In the genomic region with DNA sequence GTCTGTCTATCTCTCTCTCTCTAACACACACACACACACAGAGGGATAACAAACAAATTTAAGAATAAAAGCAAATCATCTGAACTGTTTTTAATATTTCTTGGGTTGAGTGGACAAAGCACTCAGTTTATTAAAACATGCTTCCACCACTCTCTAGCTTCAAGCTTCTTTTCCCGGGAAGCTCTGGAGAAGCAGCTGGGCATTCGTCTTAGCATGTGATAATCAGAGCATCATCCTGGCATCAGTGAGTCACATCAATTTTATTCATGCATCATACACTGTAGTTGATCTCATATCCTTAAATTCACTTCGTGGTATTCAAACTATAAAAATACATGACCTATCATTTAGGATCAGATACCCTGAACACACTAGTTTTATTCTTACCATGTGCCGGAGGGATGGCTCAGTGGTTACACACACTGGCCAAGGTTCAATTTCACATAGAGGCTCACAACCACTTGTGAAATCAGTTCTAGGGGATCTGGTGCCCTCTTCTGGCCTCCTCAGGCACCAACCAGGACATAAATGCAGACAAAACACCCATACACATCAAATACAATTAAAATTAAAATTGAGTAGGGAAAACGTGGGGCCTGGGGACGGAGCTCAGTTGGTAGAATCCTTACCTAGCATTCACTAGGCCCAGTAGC, we compare ENCODE assay signal across 8 mouse cellular contexts.
DNase-seq lines count a peak whose midpoint lies in the region; ATAC-seq and TF ChIP-seq lines count a peak whose summit lies in the region.

No protein-coding gene starts in this region.

- H3K9me3 ChIP-seq in hindbrain, embryonic 11.5 days (ENCODE audit: control insufficient read depth, low read length): no peaks in the 10 kb centered on the region
- no peaks in the 10 kb centered on the region for H3K9me3 ChIP-seq in hindbrain, embryonic 14.5 days (ENCODE audit: control insufficient read depth, low read length)
- H3K9me3 ChIP-seq in midbrain, embryonic 13.5 days: no peaks in the 10 kb centered on the region

- no peak for TF ChIP-seq POLR2A in bone marrow macrophage, adult 2 months (IDR thresholded peaks at IDR 0.05; ENCODE audit: borderline replicate concordance, low read depth, low read length)

- no peaks in the 10 kb centered on the region for H3K27me3 ChIP-seq in hindbrain, embryonic 11.5 days (ENCODE audit: control insufficient read depth, insufficient read depth, low read length)
- no peaks in the 10 kb centered on the region for H3K27me3 ChIP-seq in hindbrain, embryonic 14.5 days (ENCODE audit: control insufficient read depth, insufficient read depth, low read length)
- no peaks in the 10 kb centered on the region for H3K27me3 ChIP-seq in midbrain, embryonic 13.5 days

- H3K36me3 ChIP-seq in hindbrain, embryonic 11.5 days (ENCODE audit: control insufficient read depth, insufficient read depth, low read length): 0 out of 2 replicates have a peak, but pooled peaks cover 3% of the 10 kb centered on the region
- H3K36me3 ChIP-seq in hindbrain, embryonic 14.5 days (replicated peaks; ENCODE audit: control insufficient read depth, insufficient read depth): no peaks in the 10 kb centered on the region
- 0 out of 2 replicates have a peak, but pooled peaks cover 7% of the 10 kb centered on the region for H3K36me3 ChIP-seq in midbrain, embryonic 13.5 days

- H3K9ac ChIP-seq in hindbrain, embryonic 11.5 days (ENCODE audit: low read depth, low read length): no peak overlapping the region
- no peak overlapping the region for H3K9ac ChIP-seq in hindbrain, embryonic 14.5 days
- no peak overlapping the region for H3K9ac ChIP-seq in midbrain, embryonic 13.5 days (replicated peaks)

- H3K4me2 ChIP-seq in hindbrain, embryonic 11.5 days (replicated peaks; ENCODE audit: low read depth, low read length): no peak overlapping the region
- H3K4me2 ChIP-seq in hindbrain, embryonic 14.5 days (replicated peaks): no peak overlapping the region
- no peak overlapping the region for H3K4me2 ChIP-seq in midbrain, embryonic 13.5 days (replicated peaks)

- no peaks in the 10 kb centered on the region for H3K4me1 ChIP-seq in hindbrain, embryonic 11.5 days (replicated peaks; ENCODE audit: control insufficient read depth, insufficient read depth, low read length)
- 0 out of 2 replicates have a peak, but pooled peaks cover 5% of the 10 kb centered on the region for H3K4me1 ChIP-seq in hindbrain, embryonic 14.5 days (replicated peaks; ENCODE audit: control insufficient read depth, insufficient read depth, low read length)
- H3K4me1 ChIP-seq in bone marrow macrophage, adult 2 months (ENCODE audit: control insufficient read depth, insufficient read depth, low read length): peaks cover 35% of the 10 kb centered on the region
- peaks cover 4% of the 10 kb centered on the region; the same call in 1 of the 2 replicates for H3K4me1 ChIP-seq in midbrain, embryonic 13.5 days (replicated peaks)

- no peak for ATAC-seq in hindbrain, embryonic 11.5 days (ENCODE audit: low FRiP score)
- no peak for ATAC-seq in hindbrain, embryonic 14.5 days (ENCODE audit: low FRiP score)
- peak; percentile 57 for ATAC-seq in megakaryocyte progenitor cell, adult 5-6 weeks (replicated peaks; ENCODE audit: poor library complexity)
- no peak for ATAC-seq in midbrain, embryonic 13.5 days

- no peak overlapping the region for H3K27ac ChIP-seq in hindbrain, embryonic 11.5 days (ENCODE audit: low read depth, low read length)
- H3K27ac ChIP-seq in hindbrain, embryonic 14.5 days: no peak overlapping the region
- H3K27ac ChIP-seq in bone marrow macrophage, adult 2 months (ENCODE audit: insufficient read depth, low read depth, low read length): no peak overlapping the region
- no peak overlapping the region for H3K27ac ChIP-seq in midbrain, embryonic 13.5 days

- TF ChIP-seq CTCF in bone marrow macrophage, adult 2 months (IDR thresholded peaks at IDR 0.05; ENCODE audit: low read depth, low read length): peak; percentile 45; the same call in 1 of the 2 replicates

- DNase-seq in hindbrain, embryonic 11.5 days (ENCODE audit: low spot score): peak; percentile 35
- no peak for DNase-seq in hindbrain, embryonic 14.5 days (ENCODE audit: low spot score)
- peak; percentile 69 for DNase-seq in CD4-positive helper T cell, adult 2 months (ENCODE audit: low read depth, low spot score)
- no peak for DNase-seq in cerebellum, adult 8-10 months
- DNase-seq in cerebellum, adult 9-10 months: no peak

- no peak overlapping the region for H3K4me3 ChIP-seq in hindbrain, embryonic 11.5 days (ENCODE audit: low read depth, low read length)
- H3K4me3 ChIP-seq in hindbrain, embryonic 14.5 days (replicated peaks; ENCODE audit: low read length): no peak overlapping the region
- no peak overlapping the region for H3K4me3 ChIP-seq in bone marrow macrophage, adult 2 months (ENCODE audit: insufficient read depth, low read length)
- no peak overlapping the region for H3K4me3 ChIP-seq in midbrain, embryonic 13.5 days (replicated peaks)

- WGBS in hindbrain, embryonic 11.5 days: 78% methylated on average over 6 of the region's 6 CpGs
- WGBS in hindbrain, embryonic 14.5 days: 79% methylated on average over 6 of the region's 6 CpGs
- WGBS in midbrain, embryonic 13.5 days: 80% methylated on average over 6 of the region's 6 CpGs

Comparison
In these comparisons a context has a peak if more than half of its experiments do, and no peak if none do; other contexts are left out.
1. DNase-seq: peak in hindbrain, embryonic 11.5 days (single experiment) and CD4-positive helper T cell, adult 2 months (single experiment); none in hindbrain, embryonic 14.5 days (single experiment), cerebellum, adult 8-10 months (single experiment) and cerebellum, adult 9-10 months (single experiment).